Mouse (Mus musculus) spleen, postnatal 36 days (tissue): ENCODE measurements at regions not wholly inside any gene's neighbourhood (a gene's known extent, or its start where the extent isn't known, plus 50 kb on each side); places are given as distances from the start of the nearest gene placed in this dataset.
"Not testable (repeated sequence)": the region's sequence is repeated elsewhere in the genome, so short reads cannot be mapped to it uniquely, and the experiment has no call there.

Experiments
- DNase-seq, 2 experiments: peaks; one replicate each; pipeline ENCODE4 v3.0.0; 2022; ENCODE audit warnings: low spot score in 2 of 2, mixed read lengths in 1 of 2

- no peak for DNase-seq
Measured at GRCm38 (mm10) chr15:92997933-92998332, 277.0 kb downstream of the Gxylt1 start.

GRCm38 (mm10) chr15:92994191-92994671 lies 280.7 kb downstream of the Gxylt1 start:
- DNase-seq = no peak

GRCm38 (mm10) chr15:92993538-92994190 lies 281.3 kb downstream of the Gxylt1 start:
- no peak for DNase-seq

- no peak for DNase-seq
Measured at GRCm38 (mm10) chr15:92975774-92976173, 299.2 kb downstream of the Gxylt1 start.

- no peak for DNase-seq
Measured at GRCm38 (mm10) chr15:92974931-92975330, 300.0 kb downstream of the Gxylt1 start.

GRCm38 (mm10) chr15:92973651-92974229 lies 301.2 kb downstream of the Gxylt1 start:
- DNase-seq = no peak

- DNase-seq = no peak
Measured at GRCm38 (mm10) chr15:92965556-92965955, 309.4 kb downstream of the Gxylt1 start.

GRCm38 (mm10) chr15:92964901-92965300 lies 310.1 kb downstream of the Gxylt1 start:
- DNase-seq = no peak

- DNase-seq = no peak
Measured at GRCm38 (mm10) chr15:92964131-92964530, 310.8 kb downstream of the Gxylt1 start.

GRCm38 (mm10) chr15:92950912-92951311 lies 324.1 kb downstream of the Gxylt1 start:
- DNase-seq = not testable (repeated sequence)

- DNase-seq = no peak
Measured at GRCm38 (mm10) chr15:92946216-92946615, 328.8 kb downstream of the Gxylt1 start.

GRCm38 (mm10) chr15:92903821-92904220 lies 371.2 kb downstream of the Gxylt1 start:
- no peak for DNase-seq

GRCm38 (mm10) chr15:92897277-92897676 lies 377.7 kb downstream of the Gxylt1 start:
- DNase-seq = no peak

- no peak for DNase-seq
Measured at GRCm38 (mm10) chr15:92895836-92896235, 379.1 kb downstream of the Gxylt1 start.

GRCm38 (mm10) chr15:92876438-92876837 lies 398.5 kb downstream of the Gxylt1 start:
- DNase-seq = no peak

GRCm38 (mm10) chr15:92864106-92864505 lies 410.9 kb downstream of the Gxylt1 start:
- no peak for DNase-seq

GRCm38 (mm10) chr15:92850854-92851253 lies 424.1 kb downstream of the Gxylt1 start:
- DNase-seq = no peak

GRCm38 (mm10) chr15:92840035-92840434 lies 434.9 kb downstream of the Gxylt1 start:
- DNase-seq = no peak

GRCm38 (mm10) chr15:92839611-92840010 lies 435.4 kb downstream of the Gxylt1 start:
- DNase-seq = no peak

GRCm38 (mm10) chr15:92826136-92826535 lies 429.5 kb downstream of the Pdzrn4 start:
- no peak for DNase-seq
